Mouse (Mus musculus): ENCODE data around the gene Fli1. TPM values are rescaled to one million over a fixed set of nuclear protein-coding genes. Genes with fewer than 3 reads are reported as not detected.

The Fli1 gene
- polyA plus RNA-seq, 1 experiment from 2014 or later: 34.9 TPM

- Histone ChIP-seq H3K27me3 (ENCODE audit: control insufficient read depth, insufficient read depth, low read depth, low read length) (no peaks in the 10 kb centered on the region), H3K9ac (ENCODE audit: low read length) (no peak overlapping the region), H3K4me1 (replicated peaks; ENCODE audit: control insufficient read depth, insufficient read depth, low read length) (no peaks in the 10 kb centered on the region; the same call in 1 of the 2 replicates), H3K9me3 (ENCODE audit: control insufficient read depth, low read length) (no peaks in the 10 kb centered on the region), H3K36me3 (ENCODE audit: control insufficient read depth, insufficient read depth, low read length) (no peaks in the 10 kb centered on the region), H3K27ac (ENCODE audit: low read length) (no peak overlapping the region), H3K4me3 (ENCODE audit: low read length) (no peak overlapping the region), H3K4me2 (ENCODE audit: low read depth, low read length) (no peak overlapping the region)
- ATAC-seq (ENCODE audit: low read depth): no peak
- WGBS: 59% methylated on average over 4 of the region's 4 CpGs
Measured at GRCm38 (mm10) chr9:32573638-32574037, 31.0 kb upstream of the Fli1 start.

GRCm38 (mm10) chr9:32571676-32572075, 29.0 kb upstream of the Fli1 start:
- Histone ChIP-seq H3K27ac (ENCODE audit: low read length) (no peak overlapping the region), H3K27me3 (ENCODE audit: control insufficient read depth, insufficient read depth, low read depth, low read length) (no peaks in the 10 kb centered on the region), H3K9me3 (ENCODE audit: control insufficient read depth, low read length) (no peaks in the 10 kb centered on the region), H3K4me2 (ENCODE audit: low read depth, low read length) (no peak overlapping the region), H3K36me3 (ENCODE audit: control insufficient read depth, insufficient read depth, low read length) (no peaks in the 10 kb centered on the region), H3K9ac (ENCODE audit: low read length) (no peak overlapping the region), H3K4me3 (ENCODE audit: low read length) (no peak overlapping the region), H3K4me1 (replicated peaks; ENCODE audit: control insufficient read depth, insufficient read depth, low read length) (peaks cover 5% of the 10 kb centered on the region)
- ATAC-seq (ENCODE audit: low read depth): no peak
- 29% methylated on average over 4 of the region's 4 CpGs for WGBS

- no peaks in the 10 kb centered on the region for H3K9me3 ChIP-seq (ENCODE audit: control insufficient read depth, low read length)
- no peak overlapping the region for H3K4me2 ChIP-seq (ENCODE audit: low read depth, low read length)
- peaks cover 7% of the 10 kb centered on the region for H3K4me1 ChIP-seq (replicated peaks; ENCODE audit: control insufficient read depth, insufficient read depth, low read length)
- 78% methylated on average over 5 of the region's 5 CpGs for WGBS
- no peaks in the 10 kb centered on the region for H3K27me3 ChIP-seq (ENCODE audit: control insufficient read depth, insufficient read depth, low read depth, low read length)
- no peaks in the 10 kb centered on the region for H3K36me3 ChIP-seq (ENCODE audit: control insufficient read depth, insufficient read depth, low read length)
- no peak overlapping the region for H3K27ac ChIP-seq (ENCODE audit: low read length)
- ATAC-seq (ENCODE audit: low read depth): no peak
- H3K4me3 ChIP-seq (ENCODE audit: low read length): no peak overlapping the region
- no peak overlapping the region for H3K9ac ChIP-seq (ENCODE audit: low read length)
Measured at GRCm38 (mm10) chr9:32570547-32570946, 27.9 kb upstream of the Fli1 start.

GRCm38 (mm10) chr9:32569261-32569660, 26.6 kb upstream of the Fli1 start:
- no peak overlapping the region for H3K4me2 ChIP-seq (ENCODE audit: low read depth, low read length)
- H3K9me3 ChIP-seq (ENCODE audit: control insufficient read depth, low read length): no peaks in the 10 kb centered on the region
- H3K36me3 ChIP-seq (ENCODE audit: control insufficient read depth, insufficient read depth, low read length): no peaks in the 10 kb centered on the region
- 0 out of 2 replicates have a peak, but pooled peaks have one; percentile 10 for ATAC-seq (ENCODE audit: low read depth)
- H3K9ac ChIP-seq (ENCODE audit: low read length): no peak overlapping the region
- H3K27ac ChIP-seq (ENCODE audit: low read length): peak overlapping the region; percentile 26; the same call in 1 of the 2 replicates
- no peaks in the 10 kb centered on the region for H3K27me3 ChIP-seq (ENCODE audit: control insufficient read depth, insufficient read depth, low read depth, low read length)
- WGBS: 61% methylated on average over 4 of the region's 4 CpGs
- H3K4me3 ChIP-seq (ENCODE audit: low read length): no peak overlapping the region
- H3K4me1 ChIP-seq (replicated peaks; ENCODE audit: control insufficient read depth, insufficient read depth, low read length): peaks cover 7% of the 10 kb centered on the region

GRCm38 (mm10) chr9:32567603-32568002, 24.9 kb upstream of the Fli1 start:
- Histone ChIP-seq H3K4me2 (ENCODE audit: low read depth, low read length) (no peak overlapping the region), H3K4me1 (replicated peaks; ENCODE audit: control insufficient read depth, insufficient read depth, low read length) (peaks cover 7% of the 10 kb centered on the region), H3K27me3 (ENCODE audit: control insufficient read depth, insufficient read depth, low read depth, low read length) (no peaks in the 10 kb centered on the region), H3K27ac (ENCODE audit: low read length) (no peak overlapping the region), H3K9me3 (ENCODE audit: control insufficient read depth, low read length) (no peaks in the 10 kb centered on the region), H3K36me3 (ENCODE audit: control insufficient read depth, insufficient read depth, low read length) (no peaks in the 10 kb centered on the region), H3K4me3 (ENCODE audit: low read length) (no peak overlapping the region), H3K9ac (ENCODE audit: low read length) (no peak overlapping the region)
- ATAC-seq (ENCODE audit: low read depth): no peak
- 36% methylated on average over 7 of the region's 7 CpGs for WGBS

GRCm38 (mm10) chr9:32565309-32565708, 22.6 kb upstream of the Fli1 start:
- no peak overlapping the region for H3K4me2 ChIP-seq (ENCODE audit: low read depth, low read length)
- no peaks in the 10 kb centered on the region for H3K27me3 ChIP-seq (ENCODE audit: control insufficient read depth, insufficient read depth, low read depth, low read length)
- no peaks in the 10 kb centered on the region for H3K9me3 ChIP-seq (ENCODE audit: control insufficient read depth, low read length)
- peaks cover 11% of the 10 kb centered on the region for H3K4me1 ChIP-seq (replicated peaks; ENCODE audit: control insufficient read depth, insufficient read depth, low read length)
- peak overlapping the region; percentile 51 for H3K27ac ChIP-seq (ENCODE audit: low read length)
- no peaks in the 10 kb centered on the region for H3K36me3 ChIP-seq (ENCODE audit: control insufficient read depth, insufficient read depth, low read length)
- H3K9ac ChIP-seq (ENCODE audit: low read length): no peak overlapping the region
- peak; percentile 9; the same call in 1 of the 2 replicates for ATAC-seq (ENCODE audit: low read depth)
- no peak overlapping the region for H3K4me3 ChIP-seq (ENCODE audit: low read length)
- WGBS: 42% methylated on average over 3 of the region's 3 CpGs

GRCm38 (mm10) chr9:32562837-32563236, 20.2 kb upstream of the Fli1 start:
- no peak overlapping the region for H3K27ac ChIP-seq (ENCODE audit: low read length)
- no peaks in the 10 kb centered on the region for H3K27me3 ChIP-seq (ENCODE audit: control insufficient read depth, insufficient read depth, low read depth, low read length)
- H3K4me1 ChIP-seq (replicated peaks; ENCODE audit: control insufficient read depth, insufficient read depth, low read length): peaks cover 10% of the 10 kb centered on the region
- H3K4me3 ChIP-seq (ENCODE audit: low read length): no peak overlapping the region
- peak overlapping the region; percentile 4; the same call in 1 of the 2 replicates for H3K4me2 ChIP-seq (ENCODE audit: low read depth, low read length)
- H3K36me3 ChIP-seq (ENCODE audit: control insufficient read depth, insufficient read depth, low read length): no peaks in the 10 kb centered on the region
- WGBS: 37% methylated on average over 4 of the region's 4 CpGs
- no peaks in the 10 kb centered on the region for H3K9me3 ChIP-seq (ENCODE audit: control insufficient read depth, low read length)
- H3K9ac ChIP-seq (ENCODE audit: low read length): no peak overlapping the region
- peak; percentile 64 for ATAC-seq (ENCODE audit: low read depth)

- H3K4me3 ChIP-seq (ENCODE audit: low read length): no peak overlapping the region
- peak overlapping the region; percentile 4 for H3K4me2 ChIP-seq (ENCODE audit: low read depth, low read length)
- no peak overlapping the region for H3K27ac ChIP-seq (ENCODE audit: low read length)
- peaks cover 6% of the 10 kb centered on the region; the same call in 1 of the 2 replicates for H3K4me1 ChIP-seq (replicated peaks; ENCODE audit: control insufficient read depth, insufficient read depth, low read length)
- no peak overlapping the region for H3K9ac ChIP-seq (ENCODE audit: low read length)
- 20% methylated on average over 9 of the region's 9 CpGs for WGBS
- ATAC-seq (ENCODE audit: low read depth): peak; percentile 77
- H3K9me3 ChIP-seq (ENCODE audit: control insufficient read depth, low read length): no peaks in the 10 kb centered on the region
- H3K27me3 ChIP-seq (ENCODE audit: control insufficient read depth, insufficient read depth, low read depth, low read length): no peaks in the 10 kb centered on the region
- no peaks in the 10 kb centered on the region for H3K36me3 ChIP-seq (ENCODE audit: control insufficient read depth, insufficient read depth, low read length)
Measured at GRCm38 (mm10) chr9:32562409-32562808, 19.7 kb upstream of the Fli1 start.

- Histone ChIP-seq H3K27me3 (ENCODE audit: control insufficient read depth, insufficient read depth, low read depth, low read length) (no peaks in the 10 kb centered on the region), H3K36me3 (ENCODE audit: control insufficient read depth, insufficient read depth, low read length) (no peaks in the 10 kb centered on the region), H3K4me2 (ENCODE audit: low read depth, low read length) (no peak overlapping the region), H3K4me1 (replicated peaks; ENCODE audit: control insufficient read depth, insufficient read depth, low read length) (peaks cover 5% of the 10 kb centered on the region; the same call in 1 of the 2 replicates), H3K9ac (ENCODE audit: low read length) (no peak overlapping the region), H3K9me3 (ENCODE audit: control insufficient read depth, low read length) (no peaks in the 10 kb centered on the region), H3K4me3 (ENCODE audit: low read length) (no peak overlapping the region), H3K27ac (ENCODE audit: low read length) (0 out of 2 replicates have a peak overlapping the region, but pooled peaks have one; percentile 1)
- ATAC-seq (ENCODE audit: low read depth): peak; percentile 41
- 56% methylated on average over 14 of the region's 14 CpGs for WGBS
Measured at GRCm38 (mm10) chr9:32561190-32561890, 18.7 kb upstream of the Fli1 start.

All from lung, embryonic 16.5 days (tissue).